Mouse (Mus musculus): ENCODE results near the gene Gtpbp10.

- TF ChIP-seq CTCF (IDR thresholded peaks at IDR 0.05; ENCODE audit: extremely low read depth, insufficient read depth, insufficient read length, insufficient replicate concordance) (no peak), POLR2A (IDR thresholded peaks at IDR 0.05; ENCODE audit: low read depth, low read length) (no peak)
These were observed 51.1 kb downstream of the Gtpbp10 start for GRCm38 (mm10) chr5:5508231-5508630.
